Mouse (Mus musculus): ENCODE data around the gene Klra5. TPM values are rescaled to one million over a fixed set of nuclear protein-coding genes. Genes with fewer than 3 reads are reported as not detected.

The Klra5 gene
- total RNA-seq (2023) = not detected

DNA sequence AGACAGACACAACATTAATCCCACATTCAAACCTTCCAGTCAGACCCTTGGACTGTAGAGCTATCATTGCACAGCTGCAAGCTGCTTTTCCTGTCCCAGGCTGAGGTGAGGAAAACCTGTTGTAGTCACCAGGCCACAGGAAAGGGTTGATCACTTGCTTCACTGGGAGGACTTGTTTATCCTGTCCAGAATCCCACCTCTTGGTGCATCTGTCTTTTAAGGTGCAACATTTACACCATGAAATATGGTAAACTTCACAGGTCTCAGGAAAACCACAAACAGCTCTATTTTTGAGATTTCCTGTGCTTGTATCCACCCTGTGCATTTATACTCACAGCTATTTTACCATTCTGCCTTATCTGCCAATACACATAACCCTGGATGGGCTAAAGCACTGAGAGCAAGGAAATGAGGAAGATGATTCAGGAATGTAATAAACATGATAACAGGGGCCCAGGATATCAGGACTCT, at the start of gene Klra5:
Klra5 (minus strand) TSS at position 175 of the 471 bp plus-strand sequence.

DNA sequence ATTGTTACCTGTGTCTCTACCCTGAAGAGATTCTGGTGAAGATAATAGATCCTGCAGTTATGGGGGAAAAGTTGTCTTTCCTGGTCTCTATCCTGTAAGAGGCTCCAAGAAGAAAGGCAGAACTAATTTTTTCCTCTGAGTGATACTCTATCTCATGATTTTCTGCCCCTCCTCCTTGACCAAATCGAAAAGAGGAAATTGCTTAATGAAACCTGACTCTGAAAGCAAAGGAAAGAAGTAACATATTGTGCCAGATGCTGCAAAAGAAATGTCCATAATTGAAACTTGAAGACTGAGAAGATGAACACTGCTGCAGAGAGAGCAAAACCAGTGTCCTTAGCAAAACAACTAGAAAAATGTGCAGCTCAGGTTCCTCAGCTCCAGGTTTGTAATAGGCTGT, 40.9 kb downstream of the Klra5 start, which contains the start of gene Klra17:
Klra17 (minus strand) TSS at position 124 of the 400 bp plus-strand sequence.

GRCm38 (mm10) chr6:129862349-129862748, 55.1 kb downstream of the Klra5 start, which contains the start of gene Gm17631:
Gene Gm17631 (plus strand): TSS chr6:129862649.

Other genes with a start within 250 kb of the Klra5 start
- gene Klrc1, start 238.7 kb downstream of the Klra5 start, total RNA-seq (2023) = 10 to 100 TPM in 1 of 2 experiments, 1 to 10 TPM in 1; 9.2 to 13.7 TPM
- 1 to 10 TPM in 1 of 2 experiments, under 1 TPM in 1; 0.71 to 3.6 TPM for gene Klri1, start 200.5 kb downstream of the Klra5 start, total RNA-seq (2023)
- gene Klri2, start 177.2 kb downstream of the Klra5 start, total RNA-seq (2023) = 1 to 10 TPM in 1 of 2 experiments, under 1 TPM in 1; 0.59 to 1.5 TPM
- gene Gm156, start 133.4 kb downstream of the Klra5 start, total RNA-seq (2023) = not detected
- not detected for gene Gm17631, start 55.0 kb downstream of the Klra5 start, total RNA-seq (2023)
- 1 to 10 TPM in 1 of 2 experiments, under 1 TPM in 1; 0.83 to 1.3 TPM for gene Klra17, start 41.0 kb downstream of the Klra5 start, total RNA-seq (2023)
- gene Klra6, start 109.3 kb upstream of the Klra5 start, total RNA-seq (2023) = 1 to 10 TPM; 1.6 to 3.2 TPM
- gene Klra4, start 149.6 kb upstream of the Klra5 start, total RNA-seq (2023) = 1 to 10 TPM in 1 of 2 experiments, not detected in 1; 1.0 TPM
- 1 to 10 TPM in 1 of 2 experiments, not detected in 1; 1.3 TPM for gene Klra8, start 212.2 kb upstream of the Klra5 start, total RNA-seq (2023)

Data from T-cell, adult 66 days (primary cell).